8 mouse cellular contexts compared by ENCODE assay signal in the genomic region with DNA sequence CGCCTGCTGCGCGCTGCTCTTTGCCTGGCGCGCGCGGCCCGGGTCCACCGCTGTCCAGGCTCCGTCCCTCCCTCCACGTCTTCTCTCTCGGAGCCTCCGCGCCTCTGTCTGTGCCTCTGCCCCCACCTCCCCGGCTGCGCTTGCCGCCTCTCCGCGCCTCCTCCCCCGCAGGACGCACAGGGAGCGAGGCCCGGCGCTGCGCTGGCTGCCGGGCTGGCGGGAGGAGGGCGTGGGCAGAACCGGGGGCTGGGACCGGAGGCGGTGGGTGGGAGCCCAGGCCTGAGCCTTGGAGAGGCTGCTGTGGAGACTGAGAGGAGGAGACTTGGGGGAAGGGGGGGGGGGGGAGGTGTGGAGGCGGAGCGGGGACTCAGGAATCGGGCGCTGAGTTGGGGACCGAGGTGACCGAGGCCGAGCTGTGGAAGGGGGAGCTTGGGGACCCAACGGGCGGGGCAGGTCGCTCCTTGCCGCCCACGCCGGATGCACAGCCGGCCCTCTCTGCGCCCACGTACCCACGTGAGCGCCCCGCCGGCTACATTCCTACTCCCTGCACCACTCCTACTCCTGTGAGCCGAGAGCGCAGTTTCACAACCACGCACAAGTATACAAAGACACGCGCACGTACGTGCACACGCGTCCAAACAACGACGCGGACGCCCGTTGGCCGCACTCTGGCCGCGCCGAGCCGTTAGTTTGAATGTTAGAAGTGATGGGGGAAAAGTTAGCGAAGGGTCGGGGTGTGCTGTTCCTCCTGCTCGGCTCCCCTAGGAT. TPM values are rescaled to one million over a fixed set of nuclear protein-coding genes. Genes with fewer than 3 reads are reported as not detected.
DNase-seq lines count a peak whose midpoint lies in the region; ATAC-seq and TF ChIP-seq lines count a peak whose summit lies in the region.

A gene (plus strand): TSS at position 401 of the 768 bp plus-strand sequence.

- H3K27ac ChIP-seq in embryonic facial prominence, embryonic 10.5 days (replicated peaks), result peak within 1 kb of the TSS; percentile 97
- peak within 1 kb of the TSS; percentile 94 for H3K27ac ChIP-seq in intestine, embryonic 16.5 days (ENCODE audit: low read length)
- peak within 1 kb of the TSS; percentile 100 for H3K27ac ChIP-seq in limb, embryonic 12.5 days
- 0 out of 2 replicates have a peak within 1 kb of the TSS, but pooled peaks have one; percentile 42 for H3K27ac ChIP-seq in midbrain, embryonic 12.5 days (replicated peaks)
- peak within 1 kb of the TSS; percentile 97 for H3K27ac ChIP-seq in small intestine, adult 2 months (ENCODE audit: insufficient read depth, low read depth, low read length)

- peak within 1 kb of the TSS; percentile 76 for H3K4me2 ChIP-seq in intestine, embryonic 16.5 days (ENCODE audit: low read depth, low read length)
- H3K4me2 ChIP-seq in limb, embryonic 12.5 days, result peak within 1 kb of the TSS; percentile 88
- H3K4me2 ChIP-seq in midbrain, embryonic 12.5 days (replicated peaks), result peak within 1 kb of the TSS; percentile 77

- H3K27me3 ChIP-seq in embryonic facial prominence, embryonic 10.5 days (replicated peaks; ENCODE audit: low read depth, poor library complexity, severe bottlenecking), result peaks cover 65% of the 10 kb centered on the region
- H3K27me3 ChIP-seq in intestine, embryonic 16.5 days (replicated peaks; ENCODE audit: control insufficient read depth, insufficient read depth, low read length), result no peaks in the 10 kb centered on the region
- no peaks in the 10 kb centered on the region for H3K27me3 ChIP-seq in limb, embryonic 12.5 days
- H3K27me3 ChIP-seq in midbrain, embryonic 12.5 days, result peaks cover 86% of the 10 kb centered on the region
- H3K27me3 ChIP-seq in small intestine, adult 2 months (ENCODE audit: control insufficient read depth, insufficient read depth, low read length), result no peaks in the 10 kb centered on the region

- peak; percentile 48 for TF ChIP-seq POLR2A in small intestine, adult 2 months (IDR thresholded peaks at IDR 0.05; ENCODE audit: low read depth, low read length)

- peak within 1 kb of the TSS; percentile 80 for H3K9ac ChIP-seq in intestine, embryonic 16.5 days (ENCODE audit: low read depth, low read length)
- peak within 1 kb of the TSS; percentile 92 for H3K9ac ChIP-seq in limb, embryonic 12.5 days (replicated peaks)
- H3K9ac ChIP-seq in midbrain, embryonic 12.5 days (replicated peaks), result peak within 1 kb of the TSS; percentile 65

- under 1% methylated on average over 70 of the region's 73 CpGs for WGBS in embryonic facial prominence, embryonic 10.5 days
- WGBS in intestine, embryonic 16.5 days, result under 1% methylated on average over 64 of the region's 73 CpGs
- under 1% methylated on average over 68 of the region's 73 CpGs for WGBS in limb, embryonic 12.5 days
- under 1% methylated on average over 63 of the region's 73 CpGs for WGBS in midbrain, embryonic 12.5 days
- WGBS in small intestine, adult 2 months, result under 1% methylated on average over 70 of the region's 73 CpGs

- H3K36me3 ChIP-seq in embryonic facial prominence, embryonic 10.5 days (replicated peaks), result peaks cover 33% of the 10 kb centered on the region
- H3K36me3 ChIP-seq in intestine, embryonic 16.5 days (ENCODE audit: control insufficient read depth, insufficient read depth, low read length), result no peaks in the 10 kb centered on the region
- peaks cover 25% of the 10 kb centered on the region for H3K36me3 ChIP-seq in limb, embryonic 12.5 days
- no peaks in the 10 kb centered on the region for H3K36me3 ChIP-seq in midbrain, embryonic 12.5 days
- peaks cover 14% of the 10 kb centered on the region for H3K36me3 ChIP-seq in small intestine, adult 2 months (ENCODE audit: control insufficient read depth, insufficient read depth, low read length)

- H3K9me3 ChIP-seq in embryonic facial prominence, embryonic 10.5 days, result no peaks in the 10 kb centered on the region
- H3K9me3 ChIP-seq in intestine, embryonic 16.5 days (ENCODE audit: control insufficient read depth, low read length), result no peaks in the 10 kb centered on the region
- no peaks in the 10 kb centered on the region for H3K9me3 ChIP-seq in limb, embryonic 12.5 days
- no peaks in the 10 kb centered on the region for H3K9me3 ChIP-seq in midbrain, embryonic 12.5 days

- no peak for TF ChIP-seq CTCF in small intestine, adult 2 months (IDR thresholded peaks at IDR 0.05; ENCODE audit: extremely low read depth, insufficient read length, insufficient replicate concordance, low read depth, low read length)

- peaks cover 81% of the 10 kb centered on the region for H3K4me1 ChIP-seq in embryonic facial prominence, embryonic 10.5 days
- peaks cover 46% of the 10 kb centered on the region for H3K4me1 ChIP-seq in intestine, embryonic 16.5 days (ENCODE audit: control insufficient read depth, insufficient read depth, low read length)
- H3K4me1 ChIP-seq in limb, embryonic 12.5 days (replicated peaks), result peaks cover 62% of the 10 kb centered on the region
- H3K4me1 ChIP-seq in midbrain, embryonic 12.5 days, result peaks cover 57% of the 10 kb centered on the region
- peaks cover 17% of the 10 kb centered on the region for H3K4me1 ChIP-seq in small intestine, adult 2 months (ENCODE audit: control insufficient read depth, insufficient read depth, insufficient read length, low read length)

- ATAC-seq in granulocyte monocyte progenitor cell, adult 5-6 weeks (replicated peaks; ENCODE audit: poor library complexity, severe bottlenecking), result peak; percentile 57
- peak; percentile 58 for ATAC-seq in intestine, embryonic 16.5 days
- ATAC-seq in limb, embryonic 12.5 days (ENCODE audit: insufficient number of reproducible peaks, insufficient read depth, low FRiP score, low TSS enrichment, low read depth), result peak; percentile 43
- peak; percentile 52 for ATAC-seq in midbrain, embryonic 12.5 days (ENCODE audit: low FRiP score, low read depth)

- peak; percentile 80 for DNase-seq in layer of hippocampus, adult 11-12 months (ENCODE audit: low spot score)
- DNase-seq in layer of hippocampus, adult 9-10 months (ENCODE audit: low spot score), result no peak
- peak; percentile 88 for DNase-seq in embryonic facial prominence, embryonic 10.5 days (ENCODE audit: low spot score)

- H3K4me3 ChIP-seq in embryonic facial prominence, embryonic 10.5 days, result peak within 1 kb of the TSS; percentile 70
- peak within 1 kb of the TSS; percentile 66 for H3K4me3 ChIP-seq in intestine, embryonic 16.5 days (ENCODE audit: low read length)
- H3K4me3 ChIP-seq in limb, embryonic 12.5 days (replicated peaks), result peak within 1 kb of the TSS; percentile 80
- H3K4me3 ChIP-seq in midbrain, embryonic 12.5 days, result peak within 1 kb of the TSS; percentile 52
- peak within 1 kb of the TSS; percentile 75 for H3K4me3 ChIP-seq in small intestine, adult 2 months (ENCODE audit: low read depth, low read length)

RNA-seq across cellular contexts. Expression of the gene that starts here (rescaled TPM):
- 10.0 and 10.7 TPM in 2 replicates for polyA plus RNA-seq in embryonic facial prominence, embryonic 10.5 days (2016; fragmentation: Nextera tagmentation; extraction: Ambion mirVana)
- total RNA-seq in granulocyte monocyte progenitor cell, adult 5-6 weeks (2014; fragmentation: Nextera tagmentation), result 14.7 and 18.9 TPM in 2 replicates
- total RNA-seq in granulocyte monocyte progenitor cell, adult 5-6 weeks (2017), result 21.7 TPM in 2 replicates
- polyA plus RNA-seq in intestine, embryonic 16.5 days (2015; fragmentation: Nextera tagmentation; extraction: Ambion mirVana), result 4.8 and 5.9 TPM in 2 replicates
- 12.6 and 13.5 TPM in 2 replicates for polyA plus RNA-seq in limb, embryonic 12.5 days (2016; fragmentation: Nextera tagmentation; extraction: Ambion mirVana)
- 10.0 and 10.3 TPM in 2 replicates for polyA plus RNA-seq in midbrain, embryonic 12.5 days (2016; fragmentation: Nextera tagmentation; extraction: Ambion mirVana)
- 0.67 and 2.5 TPM in 2 replicates for polyA plus RNA-seq in small intestine, adult 2 months (2012; rRNA removed)

Comparison
In these comparisons a context has a peak if more than half of its experiments do, and no peak if none do; other contexts are left out.
1. H3K27ac ChIP-seq: peak in every context shown above with its lines; median percentile 100 in limb, embryonic 12.5 days; 97 in embryonic facial prominence, embryonic 10.5 days; 97 in small intestine, adult 2 months; 94 in intestine, embryonic 16.5 days; 42 in midbrain, embryonic 12.5 days.